Mouse (Mus musculus) cerebellum, adult 2 months (tissue): ENCODE results near the gene Cct5. TPM values are rescaled to one million over a fixed set of nuclear protein-coding genes. Genes with fewer than 3 reads are reported as not detected.

ENCODE experiments used
- DNase-seq, 2 experiments: peaks; one replicate each; pipeline ENCODE4 v3.0.0; 2021
- H3K27ac ChIP-seq: fragments of 200-500 bp; 2 replicates; pipeline ENCODE4 v1.5.1; 2012; ENCODE audit warnings: low read length, control low read depth, inconsistent platforms; ENCODE audit not compliant: insufficient read depth
- H3K27me3 ChIP-seq: fragments of 200-500 bp; 2 replicates; pipeline ENCODE4 v1.6.1; 2012; ENCODE audit warnings: inconsistent platforms, mild to moderate bottlenecking, low read length, moderate library complexity; ENCODE audit not compliant: control insufficient read depth, insufficient read depth
- H3K4me1 ChIP-seq: fragments of 200-500 bp; 2 replicates; pipeline ENCODE4 v1.6.1; 2011; ENCODE audit warnings: low read length; ENCODE audit not compliant: control insufficient read depth, insufficient read depth
- H3K4me3 ChIP-seq: fragments of 200-500 bp; replicated peaks from 2 replicates; pipeline ENCODE3; 2011; ENCODE audit warnings: mild to moderate bottlenecking, low read depth, low read length, control low read depth; ENCODE audit not compliant: insufficient read depth
- CTCF ChIP-seq: fragments of 200-500 bp; IDR thresholded peaks from 2 replicates; pipeline ENCODE4 v1.5.1; 2011; ENCODE audit warnings: low read depth, mild to moderate bottlenecking, control low read depth, low read length, moderate library complexity, borderline replicate concordance; ENCODE audit not compliant: insufficient read depth
- POLR2A ChIP-seq: fragments of 200-500 bp; IDR thresholded peaks from 2 replicates; pipeline ENCODE4 v1.6.1; 2011; ENCODE audit warnings: low read length, control low read depth, borderline replicate concordance; ENCODE audit not compliant: insufficient read depth
- WGBS: fragments of 180-500 bp; shearing (Covaris S2); methylation state at CpG from one replicate; pipeline ENCODE4 v1.1.7; 2018; 5-methylcytosine and 5-hydroxymethylcytosine counted together
- polyA plus RNA-seq: library from polyadenylated mRNA; depleted of rRNA; stranded (reverse); fragments of >200 nt; gene quantifications from 2 replicates; pipeline ENCODE4 v1.2.3, GENCODE M21; 2012

The Cct5 gene
- polyA plus RNA-seq, 1 experiment: 220 TPM

DNA sequence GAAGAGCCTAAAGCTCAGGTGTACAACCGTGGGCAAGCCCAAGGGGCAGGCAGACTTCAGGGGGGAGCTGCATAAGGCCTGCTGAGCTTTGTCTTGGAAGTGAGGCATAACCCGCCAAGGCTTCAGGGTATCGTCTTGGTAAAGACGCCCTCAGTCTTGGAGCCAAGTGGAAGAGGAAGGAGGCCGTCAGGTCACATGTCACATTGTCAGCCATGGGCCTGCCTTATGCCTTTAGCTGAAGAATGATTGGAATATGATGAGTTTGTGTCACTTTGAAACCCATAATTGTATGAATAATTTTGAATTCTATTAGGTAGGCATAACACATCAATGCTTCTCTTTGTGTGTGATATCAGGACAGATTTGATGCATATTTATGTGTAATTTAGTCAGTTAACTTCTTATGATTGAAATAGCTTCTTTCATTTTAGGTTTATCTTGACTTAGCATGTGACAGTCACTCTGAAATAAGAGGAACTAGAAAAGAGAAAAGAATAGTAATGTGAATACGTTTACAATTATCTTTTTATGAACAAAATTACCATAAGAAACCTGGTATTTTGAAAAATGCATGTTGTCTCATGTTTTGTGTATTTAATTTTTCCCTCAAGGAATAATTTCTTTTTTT is 12.3 kb upstream of the Cct5 start:
- no peaks in the 10 kb centered on the region for H3K27me3 ChIP-seq
- H3K4me3 ChIP-seq: no peak overlapping the region
- H3K27ac ChIP-seq: no peak overlapping the region
- 80% methylated on average over 6 of the region's 6 CpGs for WGBS
- TF ChIP-seq POLR2A: no peak
- no peak for TF ChIP-seq CTCF
- H3K4me1 ChIP-seq: no peaks in the 10 kb centered on the region; the same call in 1 of the 2 replicates
- DNase-seq: no peak

DNA sequence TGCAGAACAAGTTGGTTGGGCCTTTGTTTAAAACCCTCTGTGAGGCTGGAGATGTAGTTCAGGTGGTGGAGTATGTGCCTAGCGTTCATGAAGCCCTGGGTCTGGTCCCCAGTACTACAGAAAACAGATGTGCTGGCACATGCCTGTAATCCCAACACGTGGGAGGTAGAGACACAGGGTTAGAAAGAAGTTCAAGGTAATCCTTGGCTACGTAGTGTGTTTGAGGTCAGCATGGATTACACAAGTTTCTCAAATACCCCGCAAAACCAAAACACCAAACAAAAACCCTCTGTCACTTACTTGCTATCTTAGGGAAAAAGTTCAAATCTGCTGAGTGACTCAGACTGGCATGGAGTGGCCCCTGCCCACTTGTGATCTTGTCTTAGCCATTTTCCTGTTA is 10.4 kb upstream of the Cct5 start:
- DNase-seq: no peak
- TF ChIP-seq CTCF (no peak), POLR2A (no peak)
- Histone ChIP-seq H3K27me3 (no peaks in the 10 kb centered on the region), H3K27ac (no peak overlapping the region), H3K4me1 (no peaks in the 10 kb centered on the region; the same call in none of the 2 replicates), H3K4me3 (no peak overlapping the region)
- 89% methylated on average over 4 of the region's 4 CpGs for WGBS

- peak; percentile 50; the same call in 1 of the 2 replicates for TF ChIP-seq CTCF
- TF ChIP-seq POLR2A: no peak
- WGBS: 55% methylated on average over 3 of the region's 3 CpGs
- Histone ChIP-seq H3K27ac (no peak overlapping the region), H3K4me1 (peaks cover 3% of the 10 kb centered on the region), H3K4me3 (no peak overlapping the region), H3K27me3 (no peaks in the 10 kb centered on the region)
- peak in 1 of 2 experiments; percentile 39 for DNase-seq
Measured at GRCm38 (mm10) chr15:31611027-31611426, 9.4 kb upstream of the Cct5 start.

DNA sequence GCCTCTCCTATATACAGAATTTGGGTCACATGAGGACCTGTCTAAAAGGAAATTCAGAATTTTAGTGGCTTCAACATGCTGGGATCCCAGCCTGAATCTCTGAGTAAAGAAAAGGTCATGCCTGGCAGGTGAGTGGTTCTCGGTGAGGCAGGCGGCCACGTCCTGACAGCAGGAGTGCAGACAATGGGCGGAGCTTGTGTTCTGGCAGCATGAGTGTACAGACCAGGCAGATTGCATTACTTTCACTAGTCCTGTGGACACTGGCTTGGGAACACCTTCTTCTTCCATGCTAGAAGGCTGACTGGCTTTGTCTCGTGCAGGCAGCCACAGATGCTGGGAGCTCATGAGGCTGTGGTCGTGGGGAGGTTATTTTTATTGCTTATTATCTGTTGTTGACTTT is 5.2 kb upstream of the Cct5 start:
- Histone ChIP-seq H3K4me1 (peaks cover 3% of the 10 kb centered on the region), H3K27ac (no peak overlapping the region), H3K27me3 (no peaks in the 10 kb centered on the region), H3K4me3 (no peak overlapping the region)
- DNase-seq: peak; percentile 34 to 56
- no peak for TF ChIP-seq POLR2A
- no peak for TF ChIP-seq CTCF
- 37% methylated on average over 6 of the region's 6 CpGs for WGBS

DNA sequence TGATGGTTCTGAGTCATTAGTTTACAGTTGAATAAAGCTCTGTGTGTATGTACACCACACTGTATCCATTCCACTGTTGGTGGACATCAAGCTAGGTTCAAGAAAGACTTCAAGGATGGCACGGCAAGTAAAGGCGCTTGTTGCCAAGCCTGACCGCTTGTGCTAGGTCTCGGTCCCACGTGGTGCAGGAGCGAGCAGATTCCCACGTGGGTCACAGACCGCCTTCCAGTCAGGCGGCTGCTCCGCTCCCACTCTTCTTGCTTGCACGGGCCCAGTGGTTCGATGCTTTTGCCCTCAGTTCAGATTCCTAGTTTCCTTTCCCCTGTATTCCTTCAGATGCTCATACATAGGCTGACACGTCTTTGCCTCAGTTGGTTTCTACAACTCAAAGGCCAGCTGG is 1.5 kb upstream of the Cct5 start:
- TF ChIP-seq CTCF (no peak), POLR2A (no peak)
- DNase-seq: peak in 1 of 2 experiments; percentile 26
- no peaks in the 10 kb centered on the region for H3K27me3 ChIP-seq
- 0 out of 2 replicates have a peak overlapping the region, but pooled peaks have one; percentile 47 for H3K27ac ChIP-seq
- H3K4me3 ChIP-seq: peak overlapping the region; percentile 30
- WGBS: 41% methylated on average over 13 of the region's 13 CpGs
- peaks cover 3% of the 10 kb centered on the region for H3K4me1 ChIP-seq

GRCm38 (mm10) chr15:31602426-31602825 is 822 bp upstream of the Cct5 start:
- Histone ChIP-seq H3K4me3 (peak overlapping the region; percentile 97), H3K27ac (no peak overlapping the region), H3K27me3 (no peaks in the 10 kb centered on the region), H3K4me1 (peaks cover 3% of the 10 kb centered on the region)
- no peak for TF ChIP-seq POLR2A
- TF ChIP-seq CTCF: peak; percentile 69; the same call in 1 of the 2 replicates
- WGBS: under 1% methylated on average over 15 of the region's 15 CpGs
- DNase-seq: peak; percentile 66 to 74

DNA sequence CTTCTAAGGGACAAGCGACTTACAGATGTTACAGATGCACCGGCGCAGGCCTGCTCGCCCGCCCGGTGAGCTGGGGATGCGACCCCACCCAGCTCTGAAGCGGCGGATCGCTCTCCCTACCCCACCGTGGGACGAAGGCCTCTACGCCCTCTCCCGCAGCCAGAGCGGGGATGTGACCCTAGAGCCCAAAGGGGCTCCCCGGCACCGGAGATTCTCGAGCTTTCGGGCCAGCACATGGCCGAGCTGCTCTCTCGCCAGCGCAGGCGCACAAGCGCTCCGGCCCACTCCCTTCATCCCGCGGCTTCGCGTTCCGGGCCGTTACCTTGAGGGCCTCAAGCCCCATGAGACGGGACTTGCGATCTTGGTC is 342 bp downstream of the Cct5 start:
- Histone ChIP-seq H3K27ac (peak overlapping the region; percentile 81), H3K4me3 (peak overlapping the region; percentile 97)
- DNase-seq: no peak

DNA sequence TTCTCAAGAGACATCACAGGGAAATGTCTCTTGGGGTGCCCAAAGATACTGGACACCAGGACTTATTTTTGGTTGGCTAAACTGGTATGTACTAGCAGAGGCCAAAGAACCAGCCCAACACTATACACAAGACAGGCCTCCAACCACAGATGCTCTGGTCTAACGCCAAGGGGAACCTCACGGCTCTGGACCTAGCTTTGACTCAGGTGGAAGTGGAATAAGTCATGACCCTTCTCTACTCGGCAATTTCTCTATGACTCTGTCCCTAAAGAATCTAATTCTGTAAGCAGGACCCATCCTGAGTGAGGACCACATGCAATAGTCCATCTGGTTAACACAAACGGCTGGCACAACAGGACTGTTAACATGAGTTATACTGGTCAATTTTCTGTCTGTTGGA is 1.8 kb downstream of the Cct5 start:
- WGBS: 33% methylated on average over 4 of the region's 4 CpGs
- DNase-seq: no peak
- Histone ChIP-seq H3K4me3 (no peak overlapping the region), H3K4me1 (no peaks in the 10 kb centered on the region; the same call in none of the 2 replicates), H3K27me3 (no peaks in the 10 kb centered on the region), H3K27ac (no peak overlapping the region)
- no peak for TF ChIP-seq POLR2A
- no peak for TF ChIP-seq CTCF

More for the DNA sequence above, 342 bp downstream of the Cct5 start:
- TF ChIP-seq CTCF (no peak), POLR2A (no peak)
- no peaks in the 10 kb centered on the region; the same call in none of the 2 replicates for H3K4me1 ChIP-seq
- H3K27me3 ChIP-seq: no peaks in the 10 kb centered on the region
- WGBS: under 1% methylated on average over 33 of the region's 33 CpGs
